Mouse (Mus musculus) spleen, adult 2 months (tissue): ENCODE measurements around the gene Adamts16.

ENCODE experiments used
- CTCF ChIP-seq: fragments of 200-500 bp; IDR thresholded peaks from 2 replicates; pipeline ENCODE4 v1.5.1; 2011; ENCODE audit warnings: mild to moderate bottlenecking, inconsistent platforms; ENCODE audit not compliant: insufficient read depth, insufficient read length, insufficient replicate concordance; ENCODE audit errors: extremely low read depth
- POLR2A ChIP-seq: fragments of 200-500 bp; IDR thresholded peaks from 2 replicates; pipeline ENCODE4 v1.6.1; 2011; ENCODE audit warnings: low read depth, low read length, inconsistent platforms

- TF ChIP-seq CTCF (no peak), POLR2A (no peak)
Measured at GRCm38 (mm10) chr13:70767462-70767861, 74.1 kb downstream of the Adamts16 start.
